Mouse (Mus musculus): ENCODE results near the gene Gm9747.

Gm9747 gene

DNA sequence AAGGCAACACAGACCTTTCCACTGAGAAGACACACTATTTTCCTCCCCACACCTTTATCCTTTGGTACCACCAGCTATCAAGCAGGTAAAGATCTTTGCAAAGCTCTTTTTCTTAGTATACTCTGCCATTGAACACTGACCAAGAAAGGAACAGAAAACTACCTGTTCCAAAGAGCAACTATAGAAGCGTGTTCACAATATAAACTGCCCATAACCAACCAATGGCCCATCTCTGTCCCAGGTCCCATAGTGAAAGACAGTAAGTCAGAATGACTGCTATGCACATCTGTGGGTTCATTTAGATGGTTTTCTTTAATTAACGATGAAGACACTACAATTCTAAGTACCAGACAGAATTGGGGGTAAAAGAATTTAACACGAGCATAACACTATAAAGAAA lies at the start of gene Gm9747:
Gm9747 (plus strand) TSS at position 301 of the 400 bp plus-strand sequence.
- in situ Hi-C loops (cut with MboI): no loop called here

DNA sequence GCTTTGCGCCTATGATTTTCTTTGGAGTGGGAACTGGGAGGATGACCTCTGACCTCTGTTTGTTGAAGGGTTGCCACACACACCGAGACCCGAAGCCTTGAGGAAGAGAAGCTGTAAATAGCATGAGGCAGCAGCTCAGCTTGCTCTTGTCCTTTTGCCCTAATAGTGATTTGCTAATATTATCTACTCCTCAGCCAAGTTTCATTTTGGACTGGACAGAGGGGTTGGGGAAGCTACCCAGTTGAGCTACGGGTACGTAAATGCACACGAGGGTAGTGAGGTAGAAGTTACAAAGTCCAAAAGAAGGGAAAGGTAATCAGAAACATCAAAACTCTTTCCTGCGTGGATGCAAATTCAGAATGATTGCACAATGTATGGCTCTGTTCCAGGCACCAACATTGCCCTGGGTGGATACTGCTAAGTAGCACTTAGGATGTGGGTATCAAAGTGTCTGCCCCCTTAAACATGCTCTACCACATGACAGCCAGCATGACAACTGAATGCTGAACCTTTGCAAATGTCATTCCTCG lies 48.9 kb upstream of the Gm9747 start:
- in situ Hi-C loops (cut with MboI): no loop called here

DNA sequence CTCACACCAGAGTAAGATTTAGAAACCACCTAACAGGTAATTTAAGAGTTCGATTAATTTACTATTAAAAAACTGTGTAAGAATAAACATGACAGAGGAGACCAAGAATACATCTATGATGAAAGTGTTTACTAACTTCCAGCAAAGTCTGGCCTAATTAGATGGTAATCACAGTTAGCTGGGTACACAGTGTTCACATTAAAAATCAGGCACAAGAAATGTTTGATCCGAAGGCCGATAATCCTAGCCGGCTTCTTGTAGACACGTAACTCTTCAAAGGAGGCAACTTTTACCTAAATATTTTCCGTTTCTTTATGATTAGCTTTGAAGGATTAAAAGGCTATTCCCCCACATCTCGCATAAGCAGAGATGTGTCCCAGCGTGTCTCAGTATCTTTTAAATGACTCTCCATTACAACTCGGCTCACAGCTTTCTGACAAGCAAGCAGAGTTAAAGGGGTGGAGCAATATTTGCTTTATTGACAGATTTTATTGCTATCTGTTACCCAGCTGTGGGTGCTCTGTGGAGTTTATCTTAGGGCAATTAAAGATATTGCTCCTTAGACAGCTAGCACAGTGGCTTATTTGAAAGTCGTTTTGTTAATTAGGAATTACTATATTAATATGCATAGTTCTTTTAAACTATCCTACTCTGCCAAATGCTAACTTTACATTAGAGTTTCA lies 44.2 kb upstream of the Gm9747 start:
- in situ Hi-C loops (cut with MboI): no loop called here

DNA sequence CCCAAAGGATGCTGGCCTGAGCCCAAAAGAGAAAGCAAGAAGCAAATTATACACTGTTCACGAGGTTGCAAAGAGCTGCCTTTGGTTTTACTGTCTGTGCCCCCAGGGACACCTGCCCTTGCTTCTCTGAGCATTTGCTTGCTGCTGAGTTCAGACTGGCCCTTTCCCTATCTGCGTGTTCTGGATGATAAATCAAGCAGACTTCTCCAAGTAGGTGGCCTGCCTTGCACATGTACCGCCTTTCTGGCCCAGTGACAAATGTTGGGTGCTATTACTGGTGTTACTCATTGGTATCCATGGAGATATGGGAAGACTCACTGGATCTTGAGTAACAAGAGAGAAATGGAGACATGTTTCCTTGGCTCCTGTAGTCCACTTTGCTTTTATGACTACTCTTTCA lies 43.4 kb upstream of the Gm9747 start:
- in situ Hi-C loops (cut with MboI): no loop called here

DNA sequence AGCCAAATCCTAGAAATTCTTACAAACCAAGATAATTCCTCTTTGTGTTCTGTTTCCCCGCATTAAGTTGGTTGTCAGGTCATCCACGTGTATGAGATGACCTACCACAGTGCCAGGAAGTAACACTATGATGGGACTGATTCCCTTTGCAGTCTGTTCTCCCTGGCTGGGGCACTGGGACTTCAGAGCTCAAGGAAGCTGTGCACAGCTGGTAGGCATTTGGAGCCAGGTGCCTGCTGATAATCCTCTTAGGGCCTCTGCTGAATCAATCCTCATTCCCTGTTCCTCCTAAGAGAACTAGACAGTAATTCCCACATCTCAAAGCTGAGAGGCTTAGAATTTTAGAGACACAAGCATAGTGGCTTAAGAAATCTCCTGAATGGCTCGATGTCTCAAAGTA lies 41.3 kb upstream of the Gm9747 start:
- in situ Hi-C loops (cut with MboI): no loop called here

DNA sequence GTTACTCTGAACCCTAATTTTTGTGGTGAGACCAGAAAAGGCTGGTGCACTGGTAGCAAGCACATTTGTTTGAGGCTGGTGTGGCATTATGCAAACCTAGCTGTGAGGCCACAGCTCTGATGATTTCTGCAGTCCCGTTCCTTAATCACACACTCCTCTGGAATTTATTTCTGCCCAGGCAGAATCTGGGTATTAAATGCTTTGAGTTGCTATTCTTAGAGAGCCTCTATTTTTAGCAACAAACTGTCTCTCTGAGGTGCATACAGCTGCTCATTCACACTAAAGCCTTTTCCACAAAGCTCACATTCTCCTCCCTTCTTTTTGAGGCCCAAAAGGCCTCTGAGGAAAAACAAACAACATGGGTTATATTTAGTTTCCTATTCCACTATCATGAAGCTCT lies 33.0 kb upstream of the Gm9747 start:
- in situ Hi-C loops (cut with MboI): no loop called here

DNA sequence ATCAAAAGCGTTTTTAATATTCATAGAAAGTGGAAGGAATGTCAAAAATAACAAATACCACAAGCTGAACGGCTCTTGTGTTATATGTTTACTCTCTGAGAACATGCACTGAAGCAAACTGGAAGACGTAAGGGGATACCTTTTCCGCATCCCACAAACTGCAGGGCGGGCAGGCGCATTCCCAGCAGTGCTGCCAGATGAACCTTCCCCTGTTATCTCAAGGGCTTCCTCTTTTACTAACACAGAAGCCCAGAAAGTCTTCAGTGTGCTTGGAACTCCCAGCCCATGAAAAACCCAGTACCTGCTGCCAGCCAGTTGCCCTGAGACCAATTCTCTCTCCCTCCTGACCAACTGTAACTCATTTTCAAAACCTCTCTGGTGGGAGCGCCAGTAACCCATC lies 32.3 kb upstream of the Gm9747 start:
- in situ Hi-C loops (cut with MboI): no loop called here

DNA sequence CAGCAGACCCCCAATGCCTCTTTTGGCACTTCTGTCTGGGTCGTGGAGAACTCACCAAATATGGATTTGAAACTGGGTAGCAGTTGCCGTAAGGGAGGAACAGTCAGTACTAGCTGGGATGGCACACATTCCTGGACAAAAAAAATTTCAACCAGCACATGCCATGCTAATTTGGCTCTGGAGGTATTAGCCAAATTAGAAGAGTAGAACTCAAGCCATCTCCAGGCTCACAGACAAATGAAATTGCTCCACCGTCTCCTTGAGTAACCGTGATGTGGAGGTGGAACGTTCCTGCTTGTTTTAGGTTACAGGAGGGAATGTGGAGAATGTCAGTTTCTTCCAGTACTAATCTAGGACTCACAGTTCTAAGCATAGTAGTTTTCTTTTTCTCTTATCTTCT lies 25.4 kb upstream of the Gm9747 start:
- in situ Hi-C loops (cut with MboI): no loop called here

DNA sequence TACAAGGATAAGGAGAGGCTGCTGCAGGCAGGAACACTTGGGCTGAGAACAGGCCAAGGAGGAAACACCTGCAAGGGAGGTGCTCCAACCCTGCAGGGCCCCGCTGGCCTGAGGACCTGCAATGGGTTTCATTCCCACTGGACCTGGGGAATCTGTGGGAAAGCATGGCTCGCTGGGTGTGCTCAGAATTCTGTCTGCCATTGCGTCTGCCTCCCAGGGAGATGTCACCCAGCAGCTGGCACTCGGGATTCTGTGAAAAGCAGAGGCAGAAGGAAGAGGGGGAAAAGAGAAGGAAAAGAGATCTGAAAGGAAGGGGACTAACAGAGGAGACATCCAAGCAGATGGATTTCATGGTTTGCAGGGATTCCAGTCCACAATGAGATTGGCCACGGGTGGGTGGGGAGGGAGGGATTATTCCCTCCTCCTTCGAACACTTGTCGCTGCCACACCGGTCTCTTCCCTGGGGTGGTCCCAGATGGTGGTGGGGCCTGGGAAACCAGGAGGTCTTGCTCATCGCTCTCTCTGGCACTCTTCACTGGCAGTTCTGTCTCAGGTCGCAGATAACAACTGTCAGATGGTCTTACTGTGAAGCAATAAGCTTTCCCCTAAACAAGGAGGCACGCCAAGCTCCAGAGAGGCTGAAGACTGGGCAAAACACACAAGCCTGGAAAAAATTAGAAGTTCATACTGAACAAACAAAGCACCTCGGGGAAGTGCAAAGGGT lies 12.1 kb upstream of the Gm9747 start:
- in situ Hi-C loops (cut with MboI): no loop called here

DNA sequence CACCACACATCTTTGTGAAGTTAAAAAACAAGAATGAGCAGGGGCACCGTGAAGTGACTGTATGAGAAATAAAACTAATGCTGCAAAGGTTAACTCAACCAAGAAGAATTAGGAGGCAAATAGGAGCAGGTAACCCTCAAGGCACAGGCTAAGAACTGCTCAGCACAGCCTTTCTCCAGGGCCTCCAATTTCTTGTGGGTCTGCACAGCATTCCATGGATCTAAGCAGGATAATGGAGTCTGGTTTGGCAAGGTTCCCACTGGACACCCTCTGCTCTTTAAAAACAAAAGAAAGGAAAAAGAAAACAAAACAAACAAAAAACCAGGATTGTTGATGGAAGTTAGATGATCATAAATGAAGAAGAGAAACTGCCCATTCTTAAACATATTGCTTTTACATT lies 11.4 kb upstream of the Gm9747 start:
- in situ Hi-C loops (cut with MboI): no loop called here

DNA sequence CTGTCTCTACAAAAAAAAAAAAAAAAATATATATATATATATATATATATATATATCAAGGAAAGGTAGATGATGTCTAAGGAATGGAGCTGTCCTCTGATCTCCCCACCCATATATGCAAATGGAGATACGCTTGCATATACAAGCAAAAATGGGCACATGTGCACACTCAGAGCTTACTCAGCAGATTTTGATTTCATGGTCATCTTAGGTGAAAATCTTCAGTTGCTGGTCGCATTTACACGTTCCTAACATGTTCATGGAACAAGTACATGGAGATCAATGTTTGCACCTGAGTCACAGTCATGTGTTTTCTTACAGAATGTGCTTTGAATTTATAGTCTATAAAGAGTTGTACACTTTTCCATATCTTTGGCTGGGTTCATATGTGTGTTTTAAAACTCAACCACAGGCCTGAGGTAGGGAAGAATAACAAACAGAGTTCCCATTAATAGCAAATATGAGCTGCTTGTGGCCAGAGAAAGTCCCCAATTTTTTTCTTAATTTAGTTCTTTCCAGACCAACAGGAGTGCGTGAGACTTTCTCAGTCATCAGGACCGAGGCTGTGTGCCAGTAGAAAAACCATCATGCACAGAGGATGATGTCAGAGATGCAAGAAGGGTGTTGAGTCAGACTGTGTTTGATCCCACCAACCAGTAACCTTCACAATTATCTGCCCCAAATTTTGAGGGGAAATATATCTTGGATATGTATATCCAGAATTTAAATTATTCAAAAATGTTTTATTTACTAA lies 9.7 kb upstream of the Gm9747 start:
- in situ Hi-C loops (cut with MboI): no loop called here

DNA sequence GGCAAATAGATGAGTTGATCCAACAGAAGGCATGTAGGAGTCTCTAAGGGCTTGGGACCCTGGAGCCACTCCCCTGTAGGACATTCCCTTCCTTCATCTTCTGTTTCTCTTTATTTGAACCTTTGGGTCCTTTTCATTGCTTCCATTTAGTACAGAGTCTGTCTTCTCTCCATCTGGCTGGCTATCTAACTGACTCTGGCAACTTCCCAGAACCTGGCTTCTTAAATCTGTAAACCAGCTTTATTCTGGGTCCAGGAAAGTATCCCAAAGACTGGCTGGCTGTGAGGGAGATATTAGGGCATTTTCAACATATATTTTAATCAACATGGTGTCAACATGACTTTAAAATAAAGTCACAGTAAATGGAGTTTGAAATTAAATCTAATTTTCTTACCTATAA lies 4.1 kb upstream of the Gm9747 start:
- in situ Hi-C loops (cut with MboI): no loop called here

DNA sequence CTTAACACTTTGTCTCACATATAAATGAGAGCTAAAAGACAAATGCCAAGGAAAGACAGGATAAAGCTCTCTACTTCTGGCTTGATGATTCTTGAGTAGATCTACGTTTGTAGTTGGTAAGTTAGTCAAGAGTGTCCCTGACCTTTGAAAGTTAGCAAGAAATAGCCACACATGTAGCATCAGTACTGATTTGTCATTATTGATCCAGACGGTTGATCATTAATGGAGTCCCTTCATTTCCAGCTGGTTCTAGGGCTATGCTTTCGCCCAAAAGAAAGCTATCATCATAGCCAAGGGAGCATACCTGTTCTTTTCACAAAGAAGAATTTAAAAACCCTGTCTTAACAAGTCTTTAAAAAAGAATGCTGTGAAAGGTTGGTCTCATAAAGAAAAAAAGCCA lies 1.7 kb downstream of the Gm9747 start:
- in situ Hi-C loops (cut with MboI): no loop called here

DNA sequence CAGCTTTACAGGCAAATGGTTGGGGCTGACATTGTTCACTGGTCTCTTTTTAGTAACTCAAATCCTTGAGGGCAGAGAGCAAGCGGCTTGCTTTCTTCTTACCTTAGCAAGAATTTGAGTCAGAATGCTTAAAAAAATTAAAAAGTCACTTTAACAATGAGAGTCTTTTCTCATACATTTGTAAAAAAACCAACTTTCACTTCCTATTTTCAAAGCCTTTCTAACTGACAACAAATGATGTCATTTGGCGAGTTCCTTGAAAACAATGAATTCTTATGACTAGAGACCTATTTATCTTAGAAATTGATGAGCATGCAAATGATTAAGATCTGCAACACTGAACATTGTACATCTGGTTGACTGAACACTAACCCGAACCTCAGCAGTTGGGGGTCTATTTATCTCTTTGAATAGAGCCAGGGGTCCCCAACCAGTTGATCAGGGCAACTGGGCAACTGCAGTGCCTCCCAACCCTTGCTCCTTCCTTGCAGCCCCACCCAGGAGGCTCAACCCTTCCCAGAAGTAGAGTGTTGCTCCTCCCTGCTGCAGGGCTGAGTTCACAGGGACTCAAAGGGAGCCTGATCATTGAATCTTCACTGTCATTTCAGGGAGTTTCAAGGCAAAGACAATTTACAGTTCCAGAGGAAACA lies 2.7 kb downstream of the Gm9747 start:
- in situ Hi-C loops (cut with MboI): no loop called here

DNA sequence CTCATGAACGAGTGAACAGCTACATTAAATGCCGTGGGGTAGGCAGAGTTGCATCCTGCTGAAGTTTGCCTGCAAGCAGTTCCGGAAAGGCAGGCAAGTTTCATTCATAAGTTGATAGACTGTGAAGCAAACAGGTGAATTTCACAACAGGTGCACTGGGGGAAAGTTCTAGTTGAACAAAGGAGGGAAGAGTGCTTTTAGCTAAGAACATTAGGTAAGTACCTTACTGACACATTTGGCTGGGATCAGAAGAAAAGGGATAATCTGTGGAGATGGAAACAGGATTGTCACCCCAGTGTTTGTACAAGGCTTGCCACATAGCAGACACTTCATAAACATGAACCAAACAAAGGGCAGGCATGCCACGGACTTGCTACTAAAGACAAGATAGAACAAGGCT lies 5.3 kb downstream of the Gm9747 start:
- in situ Hi-C loops (cut with MboI): no loop called here

DNA sequence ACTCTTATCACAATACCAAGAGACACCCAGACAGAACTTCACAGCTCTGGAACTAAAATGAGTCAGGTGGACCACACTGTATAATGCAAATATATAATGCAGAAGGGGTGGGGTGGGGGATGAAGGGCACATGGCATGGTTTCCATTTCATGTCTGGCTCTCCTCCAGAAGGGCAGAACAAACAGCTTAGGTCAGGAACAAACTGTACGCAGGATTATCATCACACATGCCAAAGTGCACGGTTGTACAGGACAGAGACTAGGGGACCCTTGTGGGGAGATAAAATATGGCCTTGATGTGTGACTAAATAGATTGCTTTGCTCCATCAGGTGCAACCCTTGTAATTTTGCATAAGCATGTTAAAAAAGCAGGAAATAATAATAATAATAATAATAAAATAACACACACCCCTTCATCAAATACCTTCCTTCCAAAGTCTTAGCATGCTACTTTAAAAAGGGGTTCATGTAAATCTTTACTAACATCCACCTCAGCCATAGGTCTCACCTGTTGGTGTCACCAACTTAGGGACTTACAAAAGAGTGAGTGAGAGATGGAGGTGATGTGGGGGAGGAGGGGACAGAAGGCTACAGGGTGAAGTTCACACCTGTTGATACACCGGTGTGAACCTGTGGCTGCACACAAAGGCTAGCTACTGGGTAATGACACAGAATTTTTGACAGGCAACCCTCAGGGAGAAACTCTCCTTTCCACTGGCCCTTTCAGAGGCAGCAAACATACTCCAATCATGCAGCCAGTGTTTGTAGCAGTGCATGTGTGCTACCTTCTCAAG lies 6.7 kb downstream of the Gm9747 start:
- in situ Hi-C loops (cut with MboI): no loop called here

DNA sequence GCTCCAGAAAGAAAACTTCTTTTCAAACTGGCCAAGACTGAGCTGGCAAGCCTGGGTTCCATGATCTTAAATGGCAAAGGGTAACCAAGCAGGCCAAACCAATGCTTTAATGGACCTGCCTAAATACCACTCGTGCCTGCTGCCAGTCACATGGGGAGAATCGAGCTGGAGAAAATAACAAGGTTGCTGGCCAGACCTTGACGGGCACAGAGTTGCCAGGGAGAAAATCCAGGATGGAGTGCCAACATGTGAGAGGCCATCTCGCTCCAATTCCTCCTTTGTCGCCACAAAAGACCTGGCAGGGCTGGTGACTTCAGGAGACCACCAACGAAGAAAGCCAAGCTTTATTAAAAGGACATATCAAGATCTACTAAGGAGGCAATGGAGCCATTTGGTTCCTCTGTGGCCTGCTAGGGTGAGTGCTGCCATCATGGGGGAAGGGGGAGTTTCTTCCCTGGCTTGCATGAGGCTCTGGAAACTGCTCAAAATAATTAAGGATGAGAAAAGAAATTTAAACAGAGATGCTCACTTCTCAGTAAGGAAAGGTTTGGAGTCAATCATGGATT lies 10.4 kb downstream of the Gm9747 start:
- in situ Hi-C loops (cut with MboI): no loop called here

DNA sequence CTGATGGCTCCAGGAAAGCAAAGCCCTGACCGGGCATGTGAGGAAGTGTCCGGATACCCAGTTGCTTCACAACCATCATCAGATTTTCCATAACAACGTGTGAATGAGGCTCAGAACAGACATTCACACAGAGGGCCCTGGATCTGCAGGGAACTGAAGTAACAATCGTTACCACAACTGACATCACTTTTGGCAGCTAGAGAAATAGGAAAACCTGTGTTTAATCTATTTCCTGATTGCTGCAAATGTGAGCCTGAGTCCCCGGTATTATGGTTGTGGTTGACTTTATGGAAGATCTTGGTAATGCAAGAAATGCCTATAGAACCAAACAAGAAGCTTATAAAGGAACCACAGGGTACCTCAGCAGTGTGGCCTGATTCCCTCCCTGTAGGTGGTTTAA lies 12.1 kb downstream of the Gm9747 start:
- in situ Hi-C loops (cut with MboI): no loop called here

DNA sequence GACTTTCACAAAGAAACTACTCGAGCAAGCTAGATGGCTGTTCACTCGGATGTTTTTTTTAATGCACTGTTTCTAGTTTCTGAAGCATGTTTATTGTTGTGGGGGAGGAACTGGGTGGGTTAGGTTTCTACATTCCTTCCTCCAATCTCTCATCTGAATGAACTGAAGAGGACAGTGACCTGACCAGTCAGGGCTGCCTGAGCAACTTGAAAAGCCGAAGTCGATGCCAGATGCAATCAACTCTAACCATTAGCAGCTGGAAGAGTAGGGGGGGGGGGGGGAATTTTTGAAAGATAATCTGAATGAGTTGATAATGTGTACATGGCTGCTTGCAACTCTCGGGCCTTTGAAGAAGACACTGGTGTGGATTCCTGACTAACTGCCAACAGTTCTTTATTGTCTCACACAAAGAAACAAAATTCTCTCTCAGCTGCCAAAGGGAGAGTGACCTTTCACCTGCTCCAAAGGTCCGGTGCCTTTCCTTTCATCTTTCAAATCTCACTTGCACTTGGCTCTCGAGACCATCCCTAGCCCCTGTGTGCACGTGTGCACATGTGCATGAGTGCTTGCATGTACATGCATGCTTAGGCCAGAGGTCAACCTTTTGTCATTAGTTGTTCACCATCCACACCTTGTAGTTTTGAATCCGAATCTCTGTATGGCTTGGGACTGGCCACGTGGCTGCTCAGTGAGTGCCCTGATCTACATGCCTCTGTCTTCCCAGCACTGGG lies 14.5 kb downstream of the Gm9747 start:
- in situ Hi-C loops (cut with MboI): no loop called here

DNA sequence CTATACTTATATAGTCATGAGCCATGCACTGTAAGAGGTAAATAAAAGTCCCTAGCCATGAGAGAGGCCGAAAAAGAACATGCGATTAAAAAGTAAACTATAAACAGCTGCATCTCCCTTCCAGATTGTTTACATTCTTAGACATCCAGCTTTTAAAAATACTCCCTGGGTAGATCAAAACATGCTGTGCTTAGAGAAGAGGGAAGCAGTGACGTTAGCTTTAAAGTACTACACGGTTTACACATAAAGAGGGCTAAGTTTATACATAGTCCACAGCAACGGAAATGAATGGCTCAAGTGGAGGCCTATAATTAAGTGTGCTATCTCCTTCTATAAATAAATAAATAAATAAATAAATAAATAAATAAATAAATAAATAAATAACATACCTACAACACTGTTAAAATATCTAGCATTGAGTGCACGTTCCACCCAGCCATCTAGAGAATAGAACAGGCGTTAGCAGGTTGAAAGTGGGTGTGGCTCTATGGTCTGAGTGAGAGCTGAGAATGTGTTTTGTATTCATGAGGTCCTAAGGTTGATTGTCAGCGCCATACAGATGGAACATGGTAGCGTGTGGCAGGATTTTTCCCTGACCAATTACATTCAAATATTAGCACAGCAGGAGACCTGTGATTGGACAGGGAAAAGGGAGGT lies 21.0 kb downstream of the Gm9747 start:
- in situ Hi-C loops (cut with MboI): no loop called here

Data from mature B cell (primary cell).